Mouse (Mus musculus) left cerebral cortex, adult 18-20 months (tissue): Measurements from ENCODE around the gene Ovch2. TPM values are rescaled to one million over a fixed set of nuclear protein-coding genes. Genes with fewer than 3 reads are reported as not detected.

Source experiments
- DNase-seq, 2 experiments: peaks; one replicate each; pipeline ENCODE4 v3.0.0; 2021 to 2022; ENCODE audit warnings: low spot score in 2 of 2, mixed read lengths in 1 of 2
- total RNA-seq, 2 experiments: library from RNA; stranded (reverse); gene quantifications; 2 replicates each; pipeline ENCODE4 v1.2.3; 2021

Gene Ovch2
- total RNA-seq, 2 experiments from 2014 or later, result not detected

DNA sequence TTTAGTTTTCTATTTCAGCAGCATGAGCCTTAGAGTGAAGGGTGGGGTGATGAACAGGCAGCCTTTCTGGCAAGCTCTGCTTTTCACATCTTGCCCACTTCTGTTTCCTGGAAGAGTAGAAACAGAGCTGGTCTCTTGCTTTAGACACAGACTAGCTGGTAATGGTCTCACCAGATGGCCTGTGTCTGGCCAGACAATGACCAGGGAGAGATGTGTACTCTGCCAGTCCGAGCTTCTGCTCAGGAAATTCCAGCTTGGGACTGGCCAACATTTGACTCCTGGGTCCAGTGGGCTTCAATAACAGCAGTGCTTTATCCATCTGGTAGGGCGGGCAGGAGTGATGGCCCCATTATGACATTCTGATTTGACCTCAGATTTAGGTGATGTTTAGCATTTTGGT is 55.9 kb downstream of the Ovch2 start:
- no peak for DNase-seq

DNA sequence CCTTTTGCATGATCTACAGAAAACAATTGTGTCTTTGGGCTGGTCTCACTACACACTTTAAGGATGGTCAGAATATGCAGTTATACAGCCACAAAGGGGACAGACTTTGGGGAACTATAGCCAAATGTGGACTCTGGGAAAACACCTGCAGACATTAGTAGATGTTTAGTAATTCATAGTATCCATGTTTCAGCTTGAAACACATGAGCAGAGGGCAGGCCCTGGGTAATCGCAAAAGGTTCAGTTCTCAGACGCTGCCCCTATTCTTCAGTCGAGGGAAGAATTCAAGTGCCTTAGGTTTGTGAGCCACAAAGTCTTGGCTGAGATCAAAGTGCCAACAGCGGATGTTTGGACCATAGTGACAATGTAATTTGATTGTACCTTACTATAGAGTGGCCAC is 56.6 kb downstream of the Ovch2 start:
- DNase-seq, result no peak

GRCm38 (mm10) chr7:107742963-107743465 is 58.0 kb downstream of the Ovch2 start:
- DNase-seq, result no peak

DNA sequence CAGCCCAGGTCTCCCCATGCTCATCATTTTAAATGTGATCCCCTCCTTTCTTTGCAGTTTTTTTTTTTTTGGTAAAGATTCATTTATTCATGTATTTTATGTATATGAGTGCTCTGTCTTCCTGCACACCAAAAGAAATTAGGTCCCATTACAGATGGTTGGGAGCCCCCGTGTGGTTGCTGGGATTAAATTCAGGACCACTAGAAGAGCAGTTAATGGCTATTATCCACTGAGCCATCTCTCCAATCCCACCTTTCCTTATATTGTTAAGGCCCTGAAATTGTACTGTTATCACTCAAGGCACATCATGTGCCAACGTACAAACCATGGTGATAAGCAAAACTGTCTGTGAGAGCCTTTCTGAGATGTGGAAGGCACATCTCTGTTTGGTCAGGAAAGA is 62.3 kb downstream of the Ovch2 start:
- DNase-seq, result peak; percentile 28 to 35

DNA sequence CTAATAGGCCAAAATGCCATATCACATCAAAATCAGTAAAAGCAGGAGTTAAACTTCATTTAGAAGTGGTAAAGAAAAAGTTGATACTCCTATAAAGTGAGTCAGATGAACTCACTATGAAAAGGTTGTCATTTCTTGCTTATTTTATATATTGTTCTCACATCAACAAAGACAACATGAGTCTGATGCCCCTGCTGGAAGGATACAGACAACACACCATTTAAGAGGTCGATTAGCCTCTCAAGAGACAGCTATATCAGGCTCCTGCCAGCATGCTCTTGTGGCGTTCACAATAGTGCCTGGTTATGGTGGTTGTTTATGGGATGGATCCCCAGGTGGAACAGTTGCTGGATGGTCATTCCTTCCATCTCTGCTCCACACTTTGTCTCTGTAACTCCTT is 67.8 kb downstream of the Ovch2 start:
- DNase-seq, result no peak

Other genes starting within 250 kb of the Ovch2 start
- 10 to 100 TPM; 10.3 to 10.8 TPM for gene Olfml1, start 233.8 kb downstream of the Ovch2 start, total RNA-seq
- 1 to 10 TPM; 7.1 to 7.6 TPM for gene Ppfibp2, start 206.0 kb downstream of the Ovch2 start, total RNA-seq
- not detected for gene 5330417H12Rik, start 176.0 kb downstream of the Ovch2 start, total RNA-seq
- gene Cyb5r2, start 43.2 kb downstream of the Ovch2 start, total RNA-seq, result not detected
- gene Olfr467, start 11.1 kb upstream of the Ovch2 start, total RNA-seq, result not detected
- not detected for gene Olfr469, start 24.3 kb upstream of the Ovch2 start, total RNA-seq
- gene Olfr470, start 46.3 kb upstream of the Ovch2 start, total RNA-seq, result not detected
- gene Olfr472, start 96.7 kb upstream of the Ovch2 start, total RNA-seq, result not detected
- gene Olfr473, start 129.2 kb upstream of the Ovch2 start, total RNA-seq, result not detected
- not detected for gene Olfr474, start 153.4 kb upstream of the Ovch2 start, total RNA-seq
- gene Olfr476, start 163.6 kb upstream of the Ovch2 start, total RNA-seq, result not detected
- gene Olfr477, start 185.5 kb upstream of the Ovch2 start, total RNA-seq, result not detected
- not detected for gene Olfr478, start 232.8 kb upstream of the Ovch2 start, total RNA-seq
- not detected for gene Olfr479, start 249.5 kb upstream of the Ovch2 start, total RNA-seq